Mouse (Mus musculus): ENCODE results near the gene Rnf212. TPM values are rescaled to one million over a fixed set of nuclear protein-coding genes. Genes with fewer than 3 reads are reported as not detected.

Rnf212 gene
- polyA plus RNA-seq, 1 experiment from 2014 or later: 0.43 TPM

DNA sequence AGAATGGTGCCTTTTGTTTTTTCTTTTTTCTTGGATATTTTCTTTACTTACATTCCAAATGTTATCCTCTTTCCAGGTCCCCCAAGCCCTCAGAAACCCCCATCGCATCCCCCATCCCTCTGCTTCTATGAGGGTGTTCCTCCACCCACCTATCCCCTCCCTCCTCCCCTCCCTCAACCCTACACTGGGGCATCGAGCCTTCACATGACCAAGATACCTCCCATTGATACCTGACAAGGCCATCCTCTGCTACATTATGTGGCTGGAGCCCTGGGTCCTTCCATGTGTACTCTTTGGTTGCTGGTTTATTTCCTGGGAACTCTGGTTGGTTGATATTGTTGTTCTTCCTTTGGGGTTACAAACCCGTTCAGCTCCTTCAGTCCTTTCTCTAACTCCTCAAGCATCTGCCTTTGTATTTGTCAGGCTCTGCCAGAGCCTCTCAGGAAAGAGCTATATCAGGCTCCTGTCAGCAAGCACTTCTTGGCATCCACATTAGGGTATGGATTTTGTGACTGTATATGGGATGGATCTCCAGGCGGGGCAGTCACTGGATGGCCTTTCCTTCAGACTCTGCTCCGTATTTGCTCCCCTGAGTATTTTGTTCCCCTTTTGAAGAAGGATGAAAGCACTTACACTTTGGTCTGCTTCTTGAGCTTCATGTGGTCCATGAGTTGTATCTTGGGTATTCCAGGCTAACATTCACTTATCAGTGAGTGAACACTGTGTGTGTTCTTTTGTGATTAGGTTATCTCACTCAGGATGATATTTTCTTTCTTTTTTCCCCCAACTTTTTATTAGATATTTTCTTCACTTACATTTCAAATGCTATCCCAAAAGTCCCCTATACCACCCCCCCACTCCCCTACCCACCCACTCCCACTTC is 24.2 kb downstream of the Rnf212 start:
- Histone ChIP-seq H3K4me1 (ENCODE audit: control insufficient read depth, insufficient read depth, low read length) (no peaks in the 10 kb centered on the region), H3K4me2 (ENCODE audit: low read depth, low read length) (no peak overlapping the region), H3K4me3 (replicated peaks; ENCODE audit: low read length) (no peak overlapping the region), H3K9me3 (replicated peaks; ENCODE audit: control insufficient read depth, low read length) (no peaks in the 10 kb centered on the region), H3K27me3 (ENCODE audit: control insufficient read depth, insufficient read depth, low read length) (no peaks in the 10 kb centered on the region), H3K36me3 (ENCODE audit: control insufficient read depth, insufficient read depth, low read length) (no peaks in the 10 kb centered on the region), H3K9ac (ENCODE audit: low read length) (no peak overlapping the region), H3K27ac (ENCODE audit: low read length) (no peak overlapping the region)
- WGBS: 74% methylated on average over 5 of the region's 5 CpGs
- no peak for ATAC-seq (ENCODE audit: insufficient read depth, low FRiP score)

DNA sequence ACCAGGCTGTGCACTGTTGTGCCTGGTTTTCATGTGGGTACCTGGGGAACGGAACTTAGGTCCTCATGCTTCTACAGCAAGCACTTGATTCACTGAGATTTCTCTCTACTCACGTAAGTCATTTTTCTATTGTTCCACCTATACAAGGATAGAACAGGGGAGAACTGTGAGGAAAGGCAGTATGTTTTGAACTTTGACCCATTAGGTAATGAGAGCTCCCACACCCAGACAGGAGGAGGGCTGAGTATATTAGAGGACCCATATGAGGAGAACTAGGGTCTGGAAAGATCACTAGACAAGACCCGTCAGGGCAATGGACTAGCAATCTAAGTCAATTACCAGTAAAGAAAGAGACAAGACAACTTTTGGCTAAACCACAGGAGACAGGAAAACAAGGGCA is 30.2 kb downstream of the Rnf212 start:
- no peaks in the 10 kb centered on the region for H3K4me1 ChIP-seq (ENCODE audit: control insufficient read depth, insufficient read depth, low read length)
- no peak overlapping the region for H3K9ac ChIP-seq (ENCODE audit: low read length)
- no peaks in the 10 kb centered on the region for H3K27me3 ChIP-seq (ENCODE audit: control insufficient read depth, insufficient read depth, low read length)
- H3K27ac ChIP-seq (ENCODE audit: low read length): no peak overlapping the region
- no peak for ATAC-seq (ENCODE audit: insufficient read depth, low FRiP score)
- H3K4me2 ChIP-seq (ENCODE audit: low read depth, low read length): no peak overlapping the region
- whole genome bisulfite sequencing: 76% methylated on average over 3 of the region's 3 CpGs
- H3K4me3 ChIP-seq (replicated peaks; ENCODE audit: low read length): no peak overlapping the region
- H3K9me3 ChIP-seq (replicated peaks; ENCODE audit: control insufficient read depth, low read length): no peaks in the 10 kb centered on the region
- H3K36me3 ChIP-seq (ENCODE audit: control insufficient read depth, insufficient read depth, low read length): no peaks in the 10 kb centered on the region

DNA sequence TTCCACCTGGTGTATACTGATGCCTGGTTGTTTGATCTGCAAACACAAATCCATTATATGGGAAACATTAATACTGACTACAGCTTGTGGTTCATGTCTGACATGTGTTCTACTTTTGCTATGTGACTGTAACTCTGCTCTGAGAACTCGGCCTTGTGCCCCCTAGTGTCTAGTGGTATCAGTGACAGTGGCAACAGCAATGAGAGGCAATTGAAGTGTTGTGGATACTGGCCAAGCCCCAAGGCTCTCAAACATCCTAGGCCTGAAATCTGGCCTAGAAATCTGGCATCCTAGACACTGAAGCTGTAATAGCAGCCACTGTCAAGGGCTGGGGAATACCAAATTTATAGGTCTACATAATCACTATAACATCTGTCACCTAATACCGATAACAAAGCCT is 30.9 kb downstream of the Rnf212 start:
- no peak overlapping the region for H3K27ac ChIP-seq (ENCODE audit: low read length)
- no peaks in the 10 kb centered on the region for H3K27me3 ChIP-seq (ENCODE audit: control insufficient read depth, insufficient read depth, low read length)
- no peak overlapping the region for H3K4me2 ChIP-seq (ENCODE audit: low read depth, low read length)
- no peaks in the 10 kb centered on the region for H3K4me1 ChIP-seq (ENCODE audit: control insufficient read depth, insufficient read depth, low read length)
- H3K4me3 ChIP-seq (replicated peaks; ENCODE audit: low read length): no peak overlapping the region
- H3K9ac ChIP-seq (ENCODE audit: low read length): no peak overlapping the region
- WGBS: 56% methylated on average over 2 of the region's 2 CpGs
- no peaks in the 10 kb centered on the region for H3K9me3 ChIP-seq (replicated peaks; ENCODE audit: control insufficient read depth, low read length)
- H3K36me3 ChIP-seq (ENCODE audit: control insufficient read depth, insufficient read depth, low read length): no peaks in the 10 kb centered on the region
- no peak for ATAC-seq (ENCODE audit: insufficient read depth, low FRiP score)

DNA sequence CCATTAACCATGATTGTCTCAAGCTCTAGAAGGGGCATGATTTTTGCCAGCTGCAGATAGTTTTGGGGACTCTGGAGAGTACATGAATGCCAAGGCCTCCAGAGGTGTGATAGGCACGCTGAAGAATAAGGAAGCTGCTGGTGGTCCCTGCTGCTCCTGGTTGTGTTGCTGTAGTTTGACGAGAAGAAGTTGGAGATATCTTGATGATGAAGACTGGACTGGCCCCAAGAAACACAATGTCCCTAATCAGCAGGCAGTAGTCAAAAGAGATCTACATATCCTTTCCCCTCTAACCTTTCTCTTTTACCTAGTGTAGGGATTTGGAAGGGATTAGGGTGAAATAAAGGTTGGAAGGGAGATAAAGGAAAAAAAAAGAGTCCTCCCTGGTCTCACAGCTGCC is 32.2 kb downstream of the Rnf212 start:
- H3K27ac ChIP-seq (ENCODE audit: low read length): no peak overlapping the region
- no peaks in the 10 kb centered on the region for H3K36me3 ChIP-seq (ENCODE audit: control insufficient read depth, insufficient read depth, low read length)
- no peak overlapping the region for H3K9ac ChIP-seq (ENCODE audit: low read length)
- no peak overlapping the region for H3K4me3 ChIP-seq (replicated peaks; ENCODE audit: low read length)
- no peak overlapping the region for H3K4me2 ChIP-seq (ENCODE audit: low read depth, low read length)
- H3K4me1 ChIP-seq (ENCODE audit: control insufficient read depth, insufficient read depth, low read length): no peaks in the 10 kb centered on the region
- no peaks in the 10 kb centered on the region for H3K27me3 ChIP-seq (ENCODE audit: control insufficient read depth, insufficient read depth, low read length)
- 73% methylated on average over 2 of the region's 2 CpGs for WGBS
- H3K9me3 ChIP-seq (replicated peaks; ENCODE audit: control insufficient read depth, low read length): no peaks in the 10 kb centered on the region
- ATAC-seq (ENCODE audit: insufficient read depth, low FRiP score): no peak

DNA sequence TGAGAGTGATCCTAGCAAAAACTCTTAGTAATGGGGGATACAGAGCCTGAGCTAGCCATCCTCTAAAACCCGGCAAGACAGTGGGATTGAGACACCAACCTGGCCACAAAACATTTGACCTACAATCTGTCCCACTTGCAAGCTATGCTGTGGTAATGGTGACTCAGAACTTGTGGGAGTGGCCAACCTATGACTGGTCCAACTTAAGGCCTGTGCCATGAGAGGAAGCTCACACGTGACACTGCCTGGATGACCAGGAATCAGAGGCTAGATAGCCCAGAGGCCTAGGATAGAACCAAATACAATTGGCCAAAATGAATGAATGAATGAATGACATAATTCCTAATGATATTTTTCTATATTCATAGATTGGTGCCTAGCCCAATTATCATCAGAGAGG is 32.9 kb downstream of the Rnf212 start:
- Histone ChIP-seq H3K27ac (ENCODE audit: low read length) (no peak overlapping the region), H3K36me3 (ENCODE audit: control insufficient read depth, insufficient read depth, low read length) (no peaks in the 10 kb centered on the region), H3K4me3 (replicated peaks; ENCODE audit: low read length) (no peak overlapping the region), H3K27me3 (ENCODE audit: control insufficient read depth, insufficient read depth, low read length) (no peaks in the 10 kb centered on the region), H3K4me1 (ENCODE audit: control insufficient read depth, insufficient read depth, low read length) (no peaks in the 10 kb centered on the region), H3K4me2 (ENCODE audit: low read depth, low read length) (no peak overlapping the region), H3K9me3 (replicated peaks; ENCODE audit: control insufficient read depth, low read length) (no peaks in the 10 kb centered on the region), H3K9ac (ENCODE audit: low read length) (no peak overlapping the region)
- WGBS: 82% methylated on average over 2 of the region's 2 CpGs
- ATAC-seq (ENCODE audit: insufficient read depth, low FRiP score): no peak

DNA sequence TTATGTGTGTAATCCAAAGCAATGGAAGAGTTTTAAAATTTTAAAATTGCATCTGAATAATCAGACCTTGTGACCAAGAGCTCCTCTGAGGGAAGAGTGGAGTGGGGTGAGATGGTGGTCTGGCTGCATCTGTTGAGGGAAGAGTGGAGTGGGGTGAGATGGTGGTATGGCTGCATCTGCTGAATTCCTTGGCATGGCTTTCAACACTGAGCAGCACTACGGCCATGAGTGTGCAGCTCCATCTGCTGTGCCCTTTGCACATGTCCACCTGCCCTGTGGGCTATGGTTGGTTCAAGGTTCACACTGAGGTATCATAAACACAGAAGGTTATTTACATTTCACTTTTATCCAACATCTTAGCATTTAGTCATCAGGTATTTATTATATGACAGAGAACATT is 47.4 kb downstream of the Rnf212 start:
- H3K4me2 ChIP-seq (ENCODE audit: low read depth, low read length): no peak overlapping the region
- H3K4me1 ChIP-seq (ENCODE audit: control insufficient read depth, insufficient read depth, low read length): no peaks in the 10 kb centered on the region
- ATAC-seq (ENCODE audit: insufficient read depth, low FRiP score): no peak
- no peaks in the 10 kb centered on the region for H3K36me3 ChIP-seq (ENCODE audit: control insufficient read depth, insufficient read depth, low read length)
- H3K27ac ChIP-seq (ENCODE audit: low read length): no peak overlapping the region
- H3K9ac ChIP-seq (ENCODE audit: low read length): no peak overlapping the region
- WGBS: 72% methylated on average over 1 of the region's 1 CpGs
- no peaks in the 10 kb centered on the region for H3K27me3 ChIP-seq (ENCODE audit: control insufficient read depth, insufficient read depth, low read length)
- no peaks in the 10 kb centered on the region for H3K9me3 ChIP-seq (replicated peaks; ENCODE audit: control insufficient read depth, low read length)
- H3K4me3 ChIP-seq (replicated peaks; ENCODE audit: low read length): no peak overlapping the region

DNA sequence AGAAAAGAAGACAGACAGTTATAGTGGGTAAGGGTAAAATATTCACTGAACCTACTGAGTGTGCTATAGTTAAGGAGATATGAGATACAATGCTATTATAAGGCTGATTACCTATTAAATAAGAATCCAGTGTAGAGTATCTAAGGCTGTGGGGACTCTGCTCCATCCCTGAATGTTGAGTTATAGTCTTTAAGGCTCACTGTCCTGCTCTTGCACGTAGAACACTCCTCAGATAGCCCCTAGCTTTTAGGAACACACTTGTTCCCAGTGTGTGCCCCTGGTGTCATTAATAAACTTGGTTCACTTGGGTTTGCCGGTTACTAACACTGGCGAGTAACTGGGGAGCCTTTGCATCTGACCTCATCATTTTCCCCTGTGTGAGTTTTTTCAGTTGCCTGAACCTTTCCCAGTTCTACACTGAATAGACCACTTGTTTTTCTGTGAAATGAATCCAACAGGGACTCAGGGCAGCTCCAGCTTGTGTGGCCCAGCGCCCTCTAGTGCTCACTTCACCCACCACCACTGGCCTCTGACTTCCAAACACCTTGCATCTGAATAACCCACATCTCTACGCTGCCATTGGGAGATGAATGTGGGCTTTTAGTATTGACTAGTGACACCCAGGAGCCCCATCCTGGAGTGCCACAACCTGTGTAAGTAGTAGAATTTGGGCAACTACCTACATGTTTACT is 48.1 kb downstream of the Rnf212 start:
- ATAC-seq (ENCODE audit: insufficient read depth, low FRiP score): peak; percentile 82; the same call in 1 of the 2 replicates
- Histone ChIP-seq H3K27ac (ENCODE audit: low read length) (no peak overlapping the region), H3K4me2 (ENCODE audit: low read depth, low read length) (no peak overlapping the region), H3K4me1 (ENCODE audit: control insufficient read depth, insufficient read depth, low read length) (no peaks in the 10 kb centered on the region), H3K9ac (ENCODE audit: low read length) (no peak overlapping the region), H3K36me3 (ENCODE audit: control insufficient read depth, insufficient read depth, low read length) (no peaks in the 10 kb centered on the region), H3K9me3 (replicated peaks; ENCODE audit: control insufficient read depth, low read length) (no peaks in the 10 kb centered on the region), H3K27me3 (ENCODE audit: control insufficient read depth, insufficient read depth, low read length) (no peaks in the 10 kb centered on the region), H3K4me3 (replicated peaks; ENCODE audit: low read length) (no peak overlapping the region)
- 24% methylated on average over 5 of the region's 5 CpGs for WGBS

DNA sequence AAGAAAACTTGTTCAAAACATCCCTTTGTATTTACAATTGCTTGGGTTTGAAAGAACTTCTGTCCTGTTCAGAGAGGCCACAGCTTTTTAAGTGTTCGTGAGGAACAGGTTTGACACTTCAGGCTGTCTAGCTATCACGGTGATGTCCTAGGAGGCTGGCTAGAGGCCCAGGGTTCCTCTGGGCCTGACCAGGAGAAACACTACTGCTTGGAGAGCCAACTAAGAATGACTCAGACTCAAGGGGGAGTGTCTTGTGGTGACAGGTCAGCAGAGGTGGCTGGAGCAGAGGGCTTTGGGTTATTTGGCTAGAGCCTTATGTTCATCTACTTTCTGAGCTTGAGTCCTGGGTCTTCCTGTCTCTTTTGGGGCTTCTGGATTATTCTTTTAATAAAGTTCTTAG is 50.8 kb downstream of the Rnf212 start:
- ATAC-seq (ENCODE audit: insufficient read depth, low FRiP score): no peak
- WGBS: 50% methylated on average over 2 of the region's 2 CpGs

DNA sequence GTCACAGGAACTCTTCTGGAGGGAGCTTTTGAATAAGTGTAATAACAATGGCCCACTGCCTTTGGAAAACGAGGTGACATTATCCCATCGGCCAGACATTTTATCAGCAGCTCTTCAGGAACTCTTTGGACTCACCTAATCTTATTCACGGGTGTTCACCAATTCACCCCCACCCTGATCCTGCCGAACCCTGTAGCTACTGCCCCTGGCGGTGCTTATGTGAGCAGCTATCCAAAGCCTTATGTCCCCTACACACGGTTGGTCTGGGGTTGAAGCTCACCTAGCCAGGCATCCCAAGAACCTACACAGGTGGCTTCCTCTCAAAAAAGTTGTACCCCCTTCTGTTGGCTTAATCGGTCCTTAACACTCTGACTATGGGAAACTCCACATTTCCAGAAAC is 55.0 kb downstream of the Rnf212 start:
- no peak overlapping the region for H3K4me3 ChIP-seq (replicated peaks; ENCODE audit: low read length)
- ATAC-seq (ENCODE audit: insufficient read depth, low FRiP score): no peak
- H3K36me3 ChIP-seq (ENCODE audit: control insufficient read depth, insufficient read depth, low read length): no peaks in the 10 kb centered on the region
- H3K4me1 ChIP-seq (ENCODE audit: control insufficient read depth, insufficient read depth, low read length): no peaks in the 10 kb centered on the region
- H3K9ac ChIP-seq (ENCODE audit: low read length): no peak overlapping the region
- no peak overlapping the region for H3K4me2 ChIP-seq (ENCODE audit: low read depth, low read length)
- WGBS: 61% methylated on average over 7 of the region's 7 CpGs
- no peaks in the 10 kb centered on the region for H3K27me3 ChIP-seq (ENCODE audit: control insufficient read depth, insufficient read depth, low read length)
- H3K27ac ChIP-seq (ENCODE audit: low read length): no peak overlapping the region
- H3K9me3 ChIP-seq (replicated peaks; ENCODE audit: control insufficient read depth, low read length): no peaks in the 10 kb centered on the region

More for the DNA sequence above, 50.8 kb downstream of the Rnf212 start:
- no peak overlapping the region for H3K4me2 ChIP-seq (ENCODE audit: low read depth, low read length)
- H3K9me3 ChIP-seq (replicated peaks; ENCODE audit: control insufficient read depth, low read length): no peaks in the 10 kb centered on the region
- no peak overlapping the region for H3K9ac ChIP-seq (ENCODE audit: low read length)
- H3K27me3 ChIP-seq (ENCODE audit: control insufficient read depth, insufficient read depth, low read length): no peaks in the 10 kb centered on the region
- H3K4me3 ChIP-seq (replicated peaks; ENCODE audit: low read length): no peak overlapping the region
- no peak overlapping the region for H3K27ac ChIP-seq (ENCODE audit: low read length)
- H3K4me1 ChIP-seq (ENCODE audit: control insufficient read depth, insufficient read depth, low read length): no peaks in the 10 kb centered on the region
- H3K36me3 ChIP-seq (ENCODE audit: control insufficient read depth, insufficient read depth, low read length): no peaks in the 10 kb centered on the region
